Mouse (Mus musculus) frontal cortex, postnatal 25 days (tissue): ENCODE measurements around the gene Trim11.

ENCODE experiments used
- DNase-seq, 2 experiments: peaks; one replicate each; pipeline ENCODE4 v3.0.0; 2022; ENCODE audit warnings: low spot score in 2 of 2

The Trim11 gene

DNA sequence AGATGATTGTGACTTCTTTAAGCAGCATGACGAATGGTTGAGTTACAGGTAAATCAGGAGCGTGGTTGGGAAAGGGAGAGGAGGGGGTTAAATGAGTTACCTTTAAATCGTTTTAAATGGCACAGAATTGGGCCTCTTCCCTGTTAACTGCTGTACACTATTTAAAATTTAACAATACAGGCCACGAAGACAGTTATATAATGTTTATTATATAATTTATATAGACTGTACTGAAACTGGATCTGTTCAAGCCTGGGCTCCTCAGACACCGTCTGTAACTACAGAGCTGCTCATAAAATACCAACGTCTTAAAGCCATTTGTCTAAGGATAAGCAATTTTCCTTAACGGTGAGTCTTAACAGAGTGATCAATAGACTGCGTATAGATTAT lies 22.0 kb upstream of the Trim11 start:
- no peak for DNase-seq

DNA sequence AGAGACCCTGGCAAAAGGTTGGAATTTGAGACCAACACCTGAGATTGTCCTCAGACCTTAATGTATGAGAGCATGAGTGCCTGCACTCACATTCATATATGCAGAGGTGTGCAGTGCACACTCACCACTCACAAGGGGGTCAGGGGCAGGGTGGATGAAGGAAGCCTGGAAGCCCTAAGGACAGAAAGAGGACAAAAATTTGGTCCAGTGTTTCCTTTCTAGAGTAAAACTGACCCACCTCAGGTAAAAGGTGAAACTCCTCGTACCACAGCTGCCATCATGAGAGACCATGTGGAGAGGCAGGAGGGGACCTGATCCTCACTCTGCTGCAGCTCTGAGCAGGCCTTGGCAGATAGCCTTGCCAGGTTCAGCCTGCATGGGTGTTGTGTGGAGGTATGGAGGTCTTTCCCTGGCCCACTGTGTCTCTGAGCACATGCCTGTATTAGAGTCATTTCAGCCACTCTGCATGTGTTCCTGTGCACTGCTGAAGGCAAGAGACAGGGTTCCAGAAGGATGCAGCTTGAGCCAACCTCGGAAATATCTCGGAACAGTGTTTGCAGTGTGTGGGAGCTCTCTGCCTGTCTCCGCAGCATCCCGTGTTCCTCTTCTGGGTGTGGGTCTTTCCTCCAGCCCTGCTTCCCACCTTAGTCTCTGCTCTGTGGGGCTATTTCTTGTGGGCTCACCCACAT lies 20.5 kb upstream of the Trim11 start:
- DNase-seq = no peak

DNA sequence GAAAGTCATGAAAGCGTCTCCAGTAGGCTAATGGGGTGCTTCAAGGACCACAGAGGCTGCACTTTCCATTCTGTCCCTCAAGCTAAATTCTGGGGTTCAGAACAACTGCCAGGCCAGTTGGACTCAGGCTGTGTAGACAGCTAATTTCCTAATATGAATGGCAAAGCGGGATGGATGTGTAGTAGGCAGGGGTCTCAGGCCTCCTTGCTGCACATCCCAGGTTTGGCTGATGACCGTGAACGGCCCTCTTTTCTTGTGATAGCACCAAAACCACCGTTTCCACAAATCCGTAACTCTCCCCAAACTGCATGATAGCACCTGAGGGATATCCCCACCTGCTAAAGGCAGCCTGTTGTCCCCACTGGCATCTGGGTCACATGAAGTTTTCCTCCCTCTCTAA lies 19.4 kb upstream of the Trim11 start:
- DNase-seq = no peak

DNA sequence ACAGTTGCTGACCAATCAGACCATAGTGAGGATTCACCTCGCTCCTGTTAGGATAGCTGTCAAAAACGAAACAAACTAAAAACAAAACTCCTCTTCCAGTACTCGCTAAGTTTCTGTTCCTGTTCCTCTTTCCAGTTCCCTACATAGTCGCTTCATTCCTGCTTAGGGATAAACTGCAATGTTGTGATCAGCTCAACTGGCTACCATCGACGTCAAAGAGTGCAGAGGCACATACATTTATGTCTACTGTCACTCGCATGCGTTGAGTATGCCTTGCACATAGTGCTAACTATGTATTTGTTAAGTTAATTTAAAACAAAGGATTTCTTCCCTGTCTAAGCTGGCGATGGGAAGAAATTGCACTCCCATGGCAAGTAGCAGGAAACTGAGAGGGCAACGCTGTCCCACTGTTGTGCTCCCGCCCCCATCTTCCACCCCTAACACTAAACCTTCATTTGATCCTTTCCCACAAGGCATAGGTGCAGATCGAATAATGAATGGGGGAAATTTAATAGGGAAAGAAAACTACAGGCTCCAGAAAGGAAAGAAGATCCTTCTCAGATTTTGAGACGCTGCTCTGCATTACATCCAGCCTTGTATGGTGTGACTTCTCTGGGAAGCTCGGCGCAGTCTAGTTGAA lies 18.6 kb upstream of the Trim11 start:
- DNase-seq = no peak

DNA sequence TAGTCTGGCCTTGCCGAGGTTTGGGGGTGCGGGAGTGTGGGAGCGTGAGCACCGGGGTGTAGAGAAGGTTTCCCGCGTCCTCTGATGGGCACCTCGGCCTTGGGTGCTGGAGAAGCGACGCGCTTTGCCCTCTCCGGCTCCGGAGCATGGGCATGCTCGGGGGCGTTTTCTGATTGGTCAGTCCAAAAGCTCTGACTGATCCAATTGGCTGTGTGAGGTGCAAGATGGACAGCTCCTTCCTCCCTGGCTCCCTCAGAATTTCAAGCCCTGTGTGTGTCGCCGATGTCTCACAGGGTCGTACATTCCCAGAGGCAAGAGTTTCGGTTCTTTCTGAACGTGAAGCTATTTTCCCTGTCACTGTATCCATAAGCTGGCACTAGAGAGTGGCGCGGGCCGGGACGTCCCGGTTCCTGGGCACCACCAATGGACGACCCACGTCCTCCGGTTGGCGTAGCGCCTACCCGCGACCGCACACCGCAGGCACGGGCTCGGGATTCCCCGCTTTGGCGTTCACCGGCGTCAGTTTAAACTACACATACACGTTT lies 17.9 kb upstream of the Trim11 start:
- DNase-seq = peak; percentile 56 to 58

DNA sequence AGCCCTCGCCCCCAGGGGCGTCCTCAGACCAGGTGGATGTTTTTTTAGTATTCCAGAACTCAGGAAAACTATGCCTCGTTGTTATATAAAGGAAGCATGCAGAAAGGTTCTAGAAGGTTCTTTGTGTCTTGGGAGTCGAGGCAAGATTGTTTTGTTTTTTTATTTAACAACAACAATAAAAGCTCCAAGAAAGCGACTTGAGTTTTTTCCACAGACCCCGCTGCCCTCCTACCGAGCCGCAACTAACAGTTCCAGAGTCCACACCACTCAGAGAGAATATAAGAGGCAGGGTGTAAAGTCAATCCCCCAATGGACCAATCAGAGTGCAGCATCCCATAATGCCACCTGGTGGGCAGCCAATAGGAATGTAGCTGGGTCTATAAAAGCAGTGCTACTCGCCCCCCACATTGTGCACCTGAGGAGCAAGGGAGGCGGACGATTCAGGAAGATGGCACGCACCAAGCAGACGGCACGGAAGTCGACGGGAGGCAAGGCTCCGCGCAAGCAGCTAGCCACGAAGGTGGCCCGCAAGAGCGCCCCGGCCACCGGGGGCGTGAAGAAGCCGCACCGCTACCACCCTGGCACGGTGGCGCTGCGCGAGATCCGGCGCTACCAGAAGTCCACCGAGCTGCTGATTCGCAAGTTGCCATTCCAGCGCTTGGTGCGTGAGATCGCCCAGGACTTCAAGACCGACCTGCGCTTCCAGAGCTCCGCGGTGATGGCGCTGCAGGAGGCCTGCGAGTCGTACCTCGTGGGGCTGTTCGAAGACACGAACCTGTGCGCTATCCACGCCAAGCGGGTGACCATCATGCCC lies 16.3 kb upstream of the Trim11 start:
- DNase-seq = no peak

DNA sequence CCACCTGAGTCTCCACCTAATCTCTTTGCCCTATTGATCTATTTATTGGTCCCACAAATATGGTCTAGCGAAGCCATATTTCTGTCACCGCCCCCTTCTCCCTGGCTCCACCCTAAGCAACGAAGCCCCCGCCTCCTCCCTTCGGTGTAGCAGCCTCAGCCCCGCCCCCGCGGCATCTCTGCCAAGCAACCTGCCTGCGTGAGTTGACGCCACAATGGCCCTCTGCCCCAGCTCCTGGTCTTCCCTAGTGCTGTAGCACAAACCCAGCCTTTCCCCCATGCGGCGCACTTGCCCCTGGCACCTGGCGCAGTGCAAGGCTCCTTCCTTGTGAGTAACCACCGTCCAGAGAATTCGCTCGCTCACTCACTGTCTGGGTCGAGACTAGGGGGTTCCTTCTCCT lies 14.3 kb upstream of the Trim11 start:
- DNase-seq = no peak

DNA sequence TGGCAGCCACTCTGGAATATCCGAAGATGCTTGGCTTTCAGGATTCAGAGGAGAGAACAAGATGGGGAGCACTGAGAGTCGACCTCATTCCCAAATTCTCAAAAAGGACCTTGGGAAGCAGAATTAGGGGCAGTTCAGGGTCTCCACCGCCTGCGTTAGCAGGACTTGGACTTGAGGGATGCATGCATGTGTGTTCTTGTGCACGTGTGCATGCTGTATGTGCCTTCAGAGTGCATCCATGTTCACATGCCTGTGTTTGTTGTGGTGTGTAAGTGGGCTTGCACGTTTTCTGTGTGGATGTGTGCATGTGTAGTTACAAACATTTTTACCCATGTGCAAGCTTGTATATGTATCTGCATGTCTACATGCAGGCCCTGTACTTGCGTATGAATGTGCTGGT lies 13.7 kb upstream of the Trim11 start:
- no peak for DNase-seq

DNA sequence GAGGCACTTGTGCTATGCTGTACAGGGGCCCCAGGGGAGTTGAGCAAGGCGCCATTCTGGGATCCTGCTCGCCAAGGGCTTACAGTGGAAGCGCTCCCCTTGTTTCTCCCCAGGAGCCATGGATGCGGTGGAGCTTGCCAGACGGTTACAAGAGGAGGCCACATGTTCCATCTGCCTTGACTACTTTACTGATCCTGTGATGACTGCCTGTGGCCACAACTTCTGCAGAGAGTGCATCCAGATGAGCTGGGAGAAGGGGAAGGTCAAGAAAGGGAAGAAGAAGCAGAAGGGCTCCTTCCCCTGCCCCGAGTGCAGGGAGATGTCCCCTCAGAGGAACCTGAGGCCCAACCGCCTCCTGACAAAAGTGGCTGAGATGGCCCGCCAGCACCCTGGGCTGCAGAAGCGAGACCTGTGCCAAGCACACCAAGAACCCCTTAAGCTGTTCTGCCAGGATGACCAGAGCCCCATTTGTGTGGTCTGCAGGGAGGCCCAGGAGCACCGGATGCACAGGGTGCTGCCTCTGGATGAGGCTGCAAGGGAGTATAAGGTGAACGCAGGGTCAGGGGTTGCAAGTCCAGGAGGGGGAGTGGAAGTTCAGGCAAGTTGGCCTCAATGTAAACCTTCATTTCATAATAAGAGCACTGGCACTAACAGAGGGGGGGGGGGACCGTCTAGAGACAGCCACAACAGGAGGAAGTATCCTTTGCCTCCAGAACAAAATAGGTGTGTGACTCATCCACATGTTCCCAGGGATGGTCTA lies 12.7 kb upstream of the Trim11 start:
- no peak for DNase-seq

DNA sequence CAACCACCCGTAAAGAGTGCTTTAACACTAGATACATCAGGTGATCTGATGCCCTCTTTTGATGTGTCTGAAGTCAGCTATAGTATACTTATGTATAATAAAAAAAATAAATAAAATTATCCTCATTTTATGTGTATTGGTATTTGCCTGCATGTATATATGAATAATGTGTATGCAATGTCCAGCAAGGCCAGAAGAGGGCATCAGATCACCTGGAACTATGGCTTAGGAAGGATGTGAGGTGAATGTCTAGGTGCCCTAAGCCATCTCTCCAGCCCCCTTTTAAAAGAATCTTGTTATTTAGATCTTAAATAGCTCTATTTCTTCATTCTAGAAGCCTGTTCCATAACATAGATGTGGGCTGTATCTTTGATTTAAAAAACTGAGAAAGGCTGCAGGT lies 10.5 kb upstream of the Trim11 start:
- no peak for DNase-seq

DNA sequence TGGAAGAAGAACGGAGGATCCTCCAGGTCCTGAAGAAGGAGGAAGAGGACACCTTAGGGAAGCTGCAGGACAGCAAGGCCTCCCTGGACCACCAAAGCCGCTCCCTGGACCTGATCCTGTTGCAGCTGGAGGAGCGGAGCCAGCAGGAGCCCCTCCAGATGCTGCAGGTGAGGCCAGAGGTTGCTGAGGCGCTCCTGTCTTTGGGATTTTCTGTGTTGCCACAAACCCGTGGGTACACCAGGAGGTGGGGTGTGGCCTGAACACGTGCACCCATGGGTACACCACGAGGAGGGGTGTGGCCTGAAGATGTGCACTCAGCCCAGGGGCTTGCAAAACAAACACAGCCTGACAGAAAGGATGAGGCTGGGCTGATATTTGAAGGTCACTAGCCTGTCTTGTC lies 9.3 kb upstream of the Trim11 start:
- no peak for DNase-seq

DNA sequence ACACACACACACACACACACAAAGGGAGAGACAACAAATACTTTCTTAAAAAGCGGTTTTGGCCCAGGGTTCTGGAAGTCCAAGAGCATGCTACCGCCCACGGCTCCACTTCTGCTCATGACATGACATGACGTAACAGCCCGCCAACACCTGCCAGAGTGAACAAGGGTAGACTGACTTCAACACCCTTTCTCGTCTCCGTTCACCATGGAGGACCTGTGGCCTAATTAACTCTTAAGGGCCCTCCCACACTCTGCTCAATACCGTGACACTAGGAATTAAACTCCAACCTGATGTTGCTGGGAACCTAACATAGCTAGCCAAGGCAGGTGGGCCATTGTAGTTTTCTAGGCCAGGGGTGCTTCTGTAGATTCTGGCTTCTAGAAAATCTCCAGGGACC lies 8.9 kb upstream of the Trim11 start:
- no peak for DNase-seq

DNA sequence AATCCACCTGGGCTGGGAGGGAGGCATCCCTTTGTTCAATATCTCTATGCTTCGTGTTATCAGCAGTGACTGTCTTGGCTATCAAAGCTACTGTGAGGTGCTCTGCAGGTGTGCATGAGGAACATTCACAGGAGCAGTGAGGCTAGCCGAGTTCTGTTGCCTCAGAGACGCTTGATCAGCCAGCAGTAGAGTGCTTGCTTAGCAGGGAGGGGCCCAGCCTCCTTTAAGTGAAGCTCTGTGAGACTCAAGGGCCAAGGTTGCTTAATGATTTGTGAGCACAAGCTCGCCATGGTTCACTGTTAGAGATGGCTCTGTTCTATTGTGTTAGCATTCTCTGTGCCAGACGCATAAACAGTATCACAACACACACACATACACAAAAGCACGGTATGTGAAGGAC lies 8.2 kb upstream of the Trim11 start:
- DNase-seq = no peak

DNA sequence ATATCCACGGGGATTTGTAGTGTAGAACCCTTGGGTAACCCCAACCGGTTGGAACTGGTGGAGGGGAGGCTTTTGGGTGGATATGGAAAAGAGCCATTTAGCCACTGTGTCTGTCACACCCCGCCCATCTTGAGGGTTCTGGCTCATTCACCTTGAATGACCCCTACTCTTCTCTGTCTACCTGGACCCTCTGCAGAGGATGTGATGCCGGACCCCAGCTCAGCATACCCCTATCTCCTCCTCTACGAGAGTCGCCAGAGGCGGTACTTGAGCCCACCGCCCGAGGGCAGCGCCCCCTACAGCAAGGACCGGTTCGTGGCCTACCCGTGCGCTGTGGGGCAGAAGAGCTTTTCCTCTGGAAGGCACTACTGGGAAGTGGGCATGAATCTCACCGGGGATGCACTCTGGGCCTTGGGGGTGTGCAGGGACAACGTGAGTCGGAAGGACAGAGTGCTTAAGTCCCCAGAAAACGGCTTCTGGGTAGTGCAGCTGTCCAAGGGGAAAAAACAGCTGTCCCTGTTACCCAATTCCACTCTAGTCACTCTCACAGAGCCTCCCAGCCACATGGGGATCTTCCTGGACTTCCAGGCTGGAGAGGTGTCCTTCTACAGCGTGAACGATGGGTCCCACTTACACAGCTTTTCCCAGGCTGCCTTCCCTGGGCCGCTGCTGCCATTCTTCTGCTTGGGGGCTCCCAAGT lies 6.9 kb upstream of the Trim11 start:
- no peak for DNase-seq

DNA sequence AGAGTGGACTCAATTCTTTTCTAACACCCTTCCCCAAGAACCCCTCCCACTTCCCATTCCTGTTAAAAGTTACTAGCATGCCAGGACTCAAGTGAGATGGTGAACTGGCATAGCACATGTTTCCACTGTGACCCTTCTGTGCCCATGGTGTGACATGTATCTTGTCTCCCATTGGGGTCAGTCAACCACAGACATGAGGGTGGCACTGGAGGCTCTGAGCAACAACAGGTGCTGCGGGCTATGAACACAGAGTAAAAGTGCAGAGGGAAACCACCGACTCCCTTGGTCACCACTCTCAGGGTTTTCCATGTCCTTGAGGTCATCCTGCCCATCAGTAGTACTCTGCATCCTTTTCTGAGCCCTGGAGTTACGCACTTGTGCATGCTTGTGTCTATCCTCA lies 6.1 kb upstream of the Trim11 start:
- no peak for DNase-seq

DNA sequence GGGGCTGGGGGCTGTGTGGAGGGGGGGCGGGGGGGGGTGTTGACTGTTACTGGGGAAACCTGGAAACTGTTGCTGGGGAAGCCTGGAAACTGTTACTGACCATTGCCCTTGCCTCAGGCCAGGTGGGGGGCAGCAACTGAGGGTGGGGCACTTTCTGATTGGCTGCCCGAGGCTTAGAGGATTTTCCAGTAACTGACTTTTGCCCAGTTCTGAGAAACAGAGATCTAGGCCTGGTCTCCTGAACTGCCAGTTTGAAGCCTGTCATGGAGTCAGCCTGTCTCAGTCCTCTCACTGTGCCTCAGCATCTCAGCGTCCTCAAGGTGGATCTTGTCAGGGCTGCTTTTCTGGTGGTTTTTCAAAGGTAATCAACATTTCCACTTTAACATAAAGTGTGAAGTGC lies 3.5 kb upstream of the Trim11 start:
- no peak for DNase-seq

DNA sequence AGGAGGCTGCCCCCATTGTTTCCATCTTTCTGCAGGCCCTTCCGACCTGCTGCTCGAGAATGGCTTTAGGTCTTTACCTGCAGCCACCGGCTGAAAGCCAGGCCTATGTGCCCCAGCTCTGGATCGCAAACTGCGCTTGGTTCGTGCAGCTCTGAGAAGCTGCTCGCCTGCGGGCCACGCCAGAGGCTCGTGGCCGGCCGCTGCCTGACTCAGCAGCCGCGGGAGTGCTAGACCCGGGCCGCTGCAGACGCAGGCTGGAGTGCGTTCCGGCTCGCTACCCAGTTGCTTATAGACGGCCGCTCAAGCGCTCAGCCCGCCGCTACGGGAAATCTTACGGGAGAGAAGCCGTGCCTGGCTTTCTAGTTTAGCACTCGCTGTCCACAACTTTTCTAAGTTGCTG lies 743 bp upstream of the Trim11 start:
- DNase-seq = no peak

DNA sequence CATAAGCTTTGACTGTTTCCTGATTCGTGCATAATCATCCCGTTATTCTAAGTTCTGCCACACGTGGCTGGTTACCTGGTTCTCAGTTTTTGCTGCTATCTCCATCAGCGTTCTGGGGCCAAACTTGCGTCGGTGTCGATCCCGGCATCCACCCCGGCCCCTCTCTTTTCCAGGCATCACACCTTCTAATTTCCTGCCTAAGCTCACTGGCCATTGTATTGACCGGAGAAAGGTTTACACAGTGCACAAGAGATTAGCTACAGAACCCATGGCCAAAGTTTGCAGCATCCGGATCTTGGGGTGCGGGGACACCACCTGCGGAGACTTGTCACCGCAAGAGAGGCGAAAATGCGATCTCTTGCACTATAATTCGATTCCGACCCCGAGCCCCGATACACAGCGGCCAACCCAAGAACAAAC lies 276 bp upstream of the Trim11 start:
- DNase-seq = no peak

DNA sequence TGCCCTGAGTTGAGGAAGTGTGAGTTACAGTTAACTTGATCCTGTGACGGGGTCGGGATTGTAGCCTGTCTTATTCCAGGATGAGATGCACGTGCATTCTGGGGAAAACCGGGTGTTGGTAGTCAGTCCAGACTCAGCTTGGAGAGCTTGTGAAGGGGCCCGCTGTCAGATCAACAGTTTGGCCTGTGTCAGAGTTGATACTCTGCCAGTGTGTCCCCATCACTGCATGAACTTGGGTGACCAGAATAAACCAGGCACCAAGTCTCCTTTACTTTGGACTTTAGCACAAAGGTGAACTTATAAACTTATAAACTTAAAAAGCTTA lies 775 bp downstream of the Trim11 start:
- DNase-seq = no peak

DNA sequence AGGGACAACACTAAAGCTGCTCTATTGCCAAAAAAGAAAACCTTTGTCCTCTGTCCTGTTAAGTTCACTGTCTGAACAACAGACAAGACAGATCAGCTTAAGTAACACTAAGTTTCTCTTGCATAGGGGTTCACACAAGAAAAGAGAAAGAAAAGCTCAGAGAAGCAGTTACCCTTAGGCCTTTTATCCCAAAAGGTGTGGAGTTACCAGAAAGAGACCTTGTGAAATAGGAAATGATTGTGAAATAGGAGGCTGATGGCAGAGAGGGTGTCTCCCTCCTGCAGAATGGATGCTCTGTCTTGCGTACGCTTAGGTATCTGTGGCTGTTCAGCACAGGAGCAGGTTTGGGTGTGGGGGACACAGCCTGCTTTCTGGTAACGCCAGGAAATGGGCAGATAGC lies 1.3 kb downstream of the Trim11 start:
- no peak for DNase-seq

DNA sequence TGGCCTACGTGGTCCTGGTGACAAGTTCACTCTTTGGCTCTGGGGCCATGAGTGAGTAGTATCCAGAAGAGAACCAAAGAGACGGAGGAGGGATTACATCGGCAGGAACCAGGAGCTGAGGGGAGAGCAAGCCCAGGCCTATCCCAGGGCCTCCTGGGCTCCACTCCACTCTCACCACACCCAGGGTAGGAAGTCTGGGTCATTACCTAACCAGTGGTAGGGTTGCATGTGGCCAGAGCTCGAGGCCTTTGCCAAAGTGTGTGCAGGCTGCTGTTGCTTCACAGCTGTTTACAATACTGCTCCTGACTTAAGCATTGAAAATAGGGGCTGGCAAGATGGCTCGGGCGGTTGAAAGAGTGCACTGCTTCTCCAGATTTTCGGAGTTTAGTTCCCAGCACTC lies 1.8 kb downstream of the Trim11 start:
- no peak for DNase-seq
